Mouse (Mus musculus): ENCODE data around the gene Mcmbp.

Mcmbp gene

GRCm38 (mm10) chr7:128740334-128740733 is at the start of gene Mcmbp:
Mcmbp (minus strand) TSS chr7:128740495.
- peak; percentile 96 for DNase-seq

GRCm38 (mm10) chr7:128790045-128790444 is 49.8 kb upstream of the Mcmbp start:
- no peak for DNase-seq

- no peak for DNase-seq
Observed at GRCm38 (mm10) chr7:128781846-128782245, 41.6 kb upstream of the Mcmbp start.

- peak; percentile 8 for DNase-seq
Observed at GRCm38 (mm10) chr7:128779305-128779704, 39.0 kb upstream of the Mcmbp start.

GRCm38 (mm10) chr7:128777201-128777600 is 36.9 kb upstream of the Mcmbp start:
- DNase-seq = no peak

GRCm38 (mm10) chr7:128766696-128767095 is 26.4 kb upstream of the Mcmbp start:
- peak; percentile 10 for DNase-seq

GRCm38 (mm10) chr7:128758948-128759347 is 18.7 kb upstream of the Mcmbp start:
- no peak for DNase-seq

- no peak for DNase-seq
Observed at GRCm38 (mm10) chr7:128755396-128755795, 15.1 kb upstream of the Mcmbp start.

GRCm38 (mm10) chr7:128752012-128752411 is 11.7 kb upstream of the Mcmbp start:
- no peak for DNase-seq

GRCm38 (mm10) chr7:128750296-128750695 is 10.0 kb upstream of the Mcmbp start:
- peak; percentile 67 for DNase-seq

- peak; percentile 47 for DNase-seq
Observed at GRCm38 (mm10) chr7:128748758-128749157, 8.5 kb upstream of the Mcmbp start.

- peak; percentile 55 for DNase-seq
Observed at GRCm38 (mm10) chr7:128746151-128746550, 5.9 kb upstream of the Mcmbp start.

GRCm38 (mm10) chr7:128744684-128745485 is 4.6 kb upstream of the Mcmbp start, which contains the start of gene Sec23ip:
Sec23ip (plus strand) TSS chr7:128744943.
- peak; percentile 98 for DNase-seq

- DNase-seq = no peak
Observed at GRCm38 (mm10) chr7:128743898-128744297, 3.6 kb upstream of the Mcmbp start.

GRCm38 (mm10) chr7:128739462-128740277 is 625 bp downstream of the Mcmbp start:
- peak; percentile 62 for DNase-seq

GRCm38 (mm10) chr7:128739116-128739461 is 1.2 kb downstream of the Mcmbp start:
- peak; percentile 13 for DNase-seq

- peak; percentile 12 for DNase-seq
Observed at GRCm38 (mm10) chr7:128738041-128738440, 2.3 kb downstream of the Mcmbp start.

- no peak for DNase-seq
Observed at GRCm38 (mm10) chr7:128731585-128731984, 8.7 kb downstream of the Mcmbp start.

- no peak for DNase-seq
Observed at GRCm38 (mm10) chr7:128728738-128729137, 11.6 kb downstream of the Mcmbp start.

GRCm38 (mm10) chr7:128727701-128728100 is 12.6 kb downstream of the Mcmbp start:
- DNase-seq = no peak

- no peak for DNase-seq
Observed at GRCm38 (mm10) chr7:128726999-128727398, 13.3 kb downstream of the Mcmbp start.

GRCm38 (mm10) chr7:128725189-128725588 is 15.1 kb downstream of the Mcmbp start:
- DNase-seq = no peak

- peak; percentile 70 for DNase-seq
Observed at GRCm38 (mm10) chr7:128724761-128725160, 15.5 kb downstream of the Mcmbp start.

GRCm38 (mm10) chr7:128717991-128718390 is 22.3 kb downstream of the Mcmbp start:
- no peak for DNase-seq
